Mouse (Mus musculus) spleen, embryonic (tissue): ENCODE measurements around the gene Zw10.

Experiments used
- CTCF ChIA-PET: fragments of 350-600 bp; sonication (Branson Sonifier 250); formaldehyde crosslinking; loops from one replicate; lab custom pipeline; 2022; lab: Charles Lee

Gene Zw10

DNA sequence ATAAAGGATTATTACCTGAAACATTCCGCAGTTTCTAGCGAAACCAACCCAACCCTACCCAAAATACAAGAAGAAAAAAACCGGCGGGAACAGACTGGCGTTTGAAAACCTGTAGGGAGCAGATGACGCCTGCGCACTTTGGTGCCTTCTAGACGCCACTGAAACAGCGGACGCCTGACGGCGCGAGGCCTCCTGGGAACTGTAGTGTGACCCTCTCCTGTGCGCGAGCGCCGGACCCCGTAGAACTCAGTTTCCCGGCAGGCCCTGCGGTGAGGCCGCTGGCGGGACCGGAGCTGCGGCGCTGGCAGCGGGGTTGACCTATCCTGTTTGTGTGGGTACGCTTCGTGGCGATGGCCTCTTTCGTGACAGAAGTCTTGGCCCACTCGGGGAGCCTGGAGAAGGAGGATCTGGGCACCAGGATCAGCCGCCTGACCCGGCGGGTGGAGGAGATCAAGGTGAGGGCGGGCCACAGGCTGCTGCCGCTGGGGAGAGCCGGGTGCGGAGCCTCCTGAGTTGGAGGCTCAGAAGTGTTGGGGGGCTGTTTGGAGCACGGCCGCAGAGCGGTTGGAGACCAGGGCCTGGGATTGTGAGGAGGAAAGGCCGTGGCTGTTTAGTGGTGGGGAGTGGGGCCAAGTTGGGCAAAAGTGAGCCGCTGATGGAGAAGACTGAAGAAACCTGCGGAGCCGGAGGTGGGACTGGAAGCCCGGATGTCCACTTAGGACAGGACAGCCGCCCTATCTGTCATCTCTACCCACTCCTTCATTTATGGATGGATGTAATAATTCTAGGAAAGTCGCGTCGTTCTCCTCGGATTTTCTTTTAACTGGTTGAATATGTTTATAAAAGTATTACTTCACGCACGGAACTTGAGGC is at the start of gene Zw10:
TSS of gene Zw10 (plus strand) at position 281 of the 873 bp plus-strand sequence.
- CTCF ChIA-PET: no interaction called here

DNA sequence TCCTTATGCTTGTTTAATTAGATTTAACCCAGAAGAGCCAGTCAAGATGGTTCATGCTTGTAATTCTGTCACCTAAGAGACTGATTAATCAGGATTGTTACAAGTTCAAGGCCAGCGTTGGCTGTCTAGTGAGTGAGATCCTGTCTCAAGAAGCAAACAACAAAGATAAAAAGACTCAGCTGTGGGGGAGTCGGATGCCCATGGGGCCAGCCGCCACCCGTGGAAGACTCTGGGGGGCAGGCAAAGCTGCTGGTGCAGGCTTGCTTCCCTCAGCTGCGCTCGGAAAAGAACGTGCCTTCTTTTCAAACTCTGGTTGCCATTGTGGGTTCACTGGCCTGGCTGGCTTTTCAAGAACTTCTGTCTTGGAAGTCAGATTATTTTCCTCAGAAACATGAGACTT is 39.6 kb upstream of the Zw10 start:
- CTCF ChIA-PET: no interaction called here

DNA sequence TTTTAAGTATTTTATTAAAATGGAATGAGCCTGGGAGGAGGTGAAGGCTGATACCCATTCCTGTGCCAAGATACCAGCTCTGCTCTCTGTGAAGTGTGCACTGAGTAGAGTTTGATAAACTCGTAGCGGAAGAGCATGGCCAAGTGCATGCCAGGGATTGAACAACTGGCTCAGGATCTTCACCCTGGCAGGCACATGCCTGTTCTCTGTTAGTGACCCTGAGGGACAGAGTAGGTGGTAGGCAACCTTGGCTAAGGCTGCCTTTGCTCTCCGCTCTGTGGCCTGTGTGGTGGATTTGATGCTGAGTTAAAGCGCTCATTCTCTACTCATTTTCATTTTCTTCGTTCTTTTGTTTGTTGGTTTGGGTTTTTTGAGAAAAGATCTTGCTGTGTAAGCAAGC is 34.1 kb upstream of the Zw10 start:
- CTCF ChIA-PET: no interaction called here

DNA sequence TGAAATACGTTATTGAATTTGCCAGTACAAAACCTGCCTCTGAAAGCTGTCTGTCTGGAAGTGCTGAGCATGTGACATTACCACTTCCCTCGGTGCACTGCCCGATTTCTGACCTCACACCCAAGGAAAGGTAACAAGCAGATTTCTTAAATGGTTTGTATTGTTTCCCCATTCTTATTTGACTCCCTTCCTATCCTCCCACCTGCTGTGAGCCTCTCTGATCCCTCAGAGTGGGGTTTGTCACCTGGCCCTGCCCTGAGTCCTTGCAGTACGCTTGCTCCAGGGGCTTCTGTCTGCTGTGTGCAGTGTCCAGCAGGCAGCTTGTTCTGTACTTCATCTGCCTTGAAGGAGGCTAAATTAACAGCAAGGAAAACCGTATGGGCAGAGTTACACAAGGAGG is 31.5 kb upstream of the Zw10 start:
- CTCF ChIA-PET: no interaction called here

DNA sequence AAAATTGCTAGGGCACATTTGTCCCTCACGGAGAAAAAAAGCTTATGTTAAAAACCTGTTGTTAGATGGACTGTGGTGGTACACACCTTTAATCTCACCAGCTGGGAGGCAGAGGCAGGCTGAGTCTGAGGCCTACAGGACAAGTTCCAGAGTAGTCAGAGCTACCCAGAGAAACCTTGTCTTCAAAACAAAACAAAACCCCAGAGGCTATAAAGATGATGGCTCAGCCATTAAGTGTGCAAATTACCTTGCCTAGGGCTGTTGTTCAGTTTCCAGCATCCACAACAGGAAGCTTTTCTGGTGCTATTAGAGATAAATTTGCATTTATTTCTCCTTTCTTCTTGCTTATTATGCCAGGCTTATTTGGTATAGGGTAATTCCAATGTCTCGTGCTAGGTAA is 30.9 kb upstream of the Zw10 start:
- CTCF ChIA-PET: no interaction called here

DNA sequence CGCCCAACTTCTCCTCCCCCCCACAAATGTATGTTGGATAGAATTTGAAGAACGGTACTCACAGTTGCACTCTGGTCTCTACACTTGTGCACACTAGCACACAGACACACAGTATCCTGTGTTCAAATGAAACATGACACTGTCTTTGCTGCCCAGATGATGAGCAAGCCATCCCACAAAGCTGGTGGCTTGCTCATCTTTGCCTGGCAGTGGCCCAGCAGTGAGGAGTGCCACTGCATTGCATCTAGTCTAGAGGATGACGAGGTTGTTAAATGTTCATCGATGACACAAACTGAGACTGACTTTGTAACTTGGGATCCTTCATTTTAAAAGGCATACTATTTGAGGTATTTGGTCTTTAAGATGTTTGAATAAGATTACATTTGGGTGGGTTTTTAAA is 20.6 kb upstream of the Zw10 start:
- CTCF ChIA-PET: interaction anchor here (0.7 kb wide), 1 partner anchor 74 kb away, joined by 3 read pairs; no protein-coding TSS in a partner anchor

DNA sequence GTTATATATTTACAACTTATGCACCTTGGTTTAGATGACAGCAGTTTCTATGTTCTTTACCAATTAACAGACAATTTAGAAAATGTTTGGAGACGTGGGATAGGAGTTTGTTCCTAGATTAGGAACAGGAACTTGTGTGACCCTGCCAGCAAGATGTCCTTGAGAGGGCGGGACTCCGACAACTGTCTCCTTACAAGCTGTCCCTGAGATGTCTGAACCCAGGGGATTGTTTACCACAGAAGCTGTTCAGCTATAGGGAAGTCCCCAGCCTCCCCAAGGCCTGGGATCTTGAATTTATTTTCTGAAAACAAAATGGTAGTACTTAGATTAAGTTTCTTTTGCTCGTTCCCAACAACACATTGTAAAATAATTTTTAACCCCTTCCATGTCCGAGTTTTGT is 4.5 kb upstream of the Zw10 start:
- CTCF ChIA-PET: no interaction called here

DNA sequence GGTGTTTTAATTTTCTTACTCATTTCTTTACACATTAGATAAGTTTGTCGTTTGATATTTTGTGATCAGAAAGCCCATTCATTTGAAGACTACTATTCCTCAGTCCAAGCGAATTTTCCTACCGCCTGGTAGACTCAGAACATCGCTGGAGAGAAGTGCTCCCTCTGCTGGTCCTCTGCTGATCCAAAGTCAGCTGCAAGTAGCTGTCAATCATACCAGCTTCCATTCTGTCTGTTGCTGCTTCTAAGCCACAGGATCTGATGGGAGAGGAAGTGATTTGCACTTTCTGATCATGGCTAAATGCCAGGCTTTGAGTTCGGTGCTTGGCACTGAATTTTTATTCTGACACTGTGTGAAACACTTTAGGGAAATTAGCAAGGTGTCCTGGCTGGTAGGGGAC is 4.1 kb upstream of the Zw10 start:
- CTCF ChIA-PET: no interaction called here

DNA sequence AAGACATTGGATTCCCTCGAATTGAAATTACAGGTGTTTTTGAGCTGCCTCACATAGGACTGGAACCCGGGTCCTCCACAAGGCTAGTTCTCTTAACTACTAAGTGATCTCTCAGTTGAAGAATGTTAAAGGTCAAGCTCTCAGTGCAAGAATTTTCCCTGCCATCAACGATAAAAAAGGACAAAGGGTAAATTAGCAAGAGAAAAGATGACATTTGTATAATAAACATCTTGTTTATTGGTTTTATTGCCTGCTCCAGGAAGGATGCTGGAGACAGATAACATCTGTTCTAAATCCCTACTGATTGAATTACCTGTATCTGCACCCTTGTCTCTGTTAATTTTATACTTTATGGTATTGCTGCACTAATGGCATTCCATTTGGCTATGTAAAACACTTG is 1.4 kb upstream of the Zw10 start:
- CTCF ChIA-PET: no interaction called here

DNA sequence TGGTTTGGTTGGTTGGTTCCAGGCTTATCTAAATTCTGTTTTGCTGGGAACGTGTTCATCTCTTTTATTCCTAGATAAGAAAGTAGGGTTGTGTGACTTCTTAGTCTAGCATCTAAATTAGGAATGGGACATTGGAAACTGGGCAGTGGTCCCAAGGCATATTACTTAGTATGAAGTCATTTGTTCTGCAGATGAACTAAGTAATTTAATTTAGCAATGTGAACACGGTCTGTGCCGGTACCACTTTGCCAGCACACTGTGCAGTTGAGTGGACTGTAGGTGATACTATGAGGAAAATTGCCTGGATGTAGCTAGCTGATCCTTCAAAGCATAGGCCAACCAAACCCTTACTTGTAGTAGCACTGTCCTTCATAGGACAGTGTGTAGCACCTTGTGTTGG is 21.4 kb downstream of the Zw10 start:
- CTCF ChIA-PET: no interaction called here

DNA sequence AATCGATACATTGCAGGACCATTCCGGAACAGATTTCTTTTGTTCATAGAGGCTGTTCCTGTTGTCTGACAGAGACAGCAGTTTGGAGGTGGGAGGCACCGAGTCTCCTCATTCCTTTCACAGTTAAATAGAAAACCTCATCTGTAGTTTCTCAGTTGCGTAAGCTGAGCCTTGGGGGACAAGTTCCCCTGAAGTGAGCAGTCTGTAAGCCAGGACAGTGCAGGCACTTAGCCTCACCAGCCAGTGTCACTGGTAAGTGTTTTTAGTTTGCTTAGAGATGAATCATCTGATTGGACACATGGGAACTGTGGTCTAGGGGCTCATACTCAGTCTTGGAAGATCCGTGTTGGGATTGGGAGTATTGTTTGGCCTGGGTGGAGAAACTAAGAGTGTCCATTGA is 25.7 kb downstream of the Zw10 start, which contains the start of gene Tmprss5:
TSS of gene Tmprss5 (plus strand) at position 154 of the 400 bp plus-strand sequence.
- CTCF ChIA-PET: interaction anchor here (1.1 kb wide), 1 partner anchor 408 kb away, joined by 3 read pairs; no protein-coding TSS in a partner anchor

DNA sequence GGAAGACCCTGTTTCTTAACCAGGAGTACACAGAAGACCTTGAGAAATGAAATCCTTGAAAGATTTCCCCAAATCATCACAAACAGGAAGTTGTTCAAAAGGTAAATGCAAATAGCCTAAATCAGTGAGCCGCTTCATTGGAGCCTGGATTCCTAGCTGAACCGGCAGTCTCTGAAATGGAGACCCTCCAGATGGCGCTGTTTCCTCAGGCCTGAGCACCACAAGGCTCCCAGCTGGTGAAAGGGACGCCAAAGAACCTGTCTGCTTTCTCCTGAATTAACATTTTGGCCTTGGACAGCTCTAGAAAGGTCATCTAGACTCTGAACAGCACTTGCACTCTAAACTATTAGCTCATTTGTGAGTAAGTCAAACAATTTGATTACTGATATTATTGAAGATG is 26.1 kb downstream of the Zw10 start:
- CTCF ChIA-PET: interaction anchor here (1.1 kb wide), 1 partner anchor 408 kb away, joined by 3 read pairs; no protein-coding TSS in a partner anchor

DNA sequence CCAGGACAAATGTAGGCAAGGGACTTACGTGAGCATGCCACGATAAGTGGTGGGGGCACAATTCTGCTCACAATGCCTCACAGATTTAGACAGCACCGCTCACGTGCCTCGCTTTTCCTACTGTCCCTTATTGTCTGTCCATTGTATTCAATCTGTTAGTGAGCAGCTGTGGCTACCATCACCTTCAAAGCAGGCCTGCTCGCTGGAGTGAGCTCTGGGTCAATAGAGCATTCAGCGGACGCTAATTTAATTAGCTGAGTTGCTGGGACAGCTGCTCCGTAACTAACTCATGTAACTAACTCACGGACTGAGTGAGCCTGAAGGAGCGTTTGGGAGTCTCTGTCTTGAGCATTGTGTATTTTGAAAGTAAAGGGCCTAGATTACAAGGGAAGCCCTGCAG is 31.9 kb downstream of the Zw10 start:
- CTCF ChIA-PET: no interaction called here

DNA sequence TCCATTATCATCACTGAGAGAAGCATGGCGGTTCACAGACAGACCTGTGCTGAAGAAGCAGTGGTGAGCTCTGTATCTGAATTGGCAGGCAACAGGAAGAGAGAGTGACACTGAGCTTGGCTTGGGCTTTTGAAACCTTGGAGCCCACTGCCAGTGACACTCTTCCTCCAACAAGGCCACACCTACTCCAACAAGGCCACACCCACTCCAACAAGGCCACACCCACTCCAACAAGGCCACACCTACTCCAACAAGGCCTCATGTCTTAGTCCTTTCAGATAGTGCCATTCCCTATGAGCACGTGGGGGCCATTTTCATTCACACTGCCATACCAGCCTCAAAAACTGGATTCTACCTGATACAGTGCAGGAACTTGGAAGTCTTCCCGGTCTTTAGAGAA is 43.5 kb downstream of the Zw10 start:
- CTCF ChIA-PET: no interaction called here

DNA sequence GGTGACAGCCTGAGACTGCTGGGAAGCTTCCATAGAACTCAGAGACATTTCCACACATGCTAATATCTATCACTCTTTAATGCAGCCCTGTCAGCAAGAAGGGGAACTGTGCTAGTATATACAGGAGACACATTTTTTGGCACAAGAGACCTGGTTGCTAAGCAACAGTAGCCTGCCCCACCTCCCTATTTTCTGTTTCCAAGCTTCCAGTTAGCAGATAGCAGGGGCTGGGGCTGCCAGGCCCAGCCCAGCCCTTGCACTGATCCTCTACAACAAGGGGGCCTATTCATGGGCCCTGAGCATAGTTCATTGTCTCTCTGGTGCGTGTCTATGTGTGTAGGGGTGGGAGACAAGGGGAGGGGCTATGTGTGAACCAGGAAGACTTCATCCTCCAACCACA is 46.9 kb downstream of the Zw10 start:
- CTCF ChIA-PET: no interaction called here

DNA sequence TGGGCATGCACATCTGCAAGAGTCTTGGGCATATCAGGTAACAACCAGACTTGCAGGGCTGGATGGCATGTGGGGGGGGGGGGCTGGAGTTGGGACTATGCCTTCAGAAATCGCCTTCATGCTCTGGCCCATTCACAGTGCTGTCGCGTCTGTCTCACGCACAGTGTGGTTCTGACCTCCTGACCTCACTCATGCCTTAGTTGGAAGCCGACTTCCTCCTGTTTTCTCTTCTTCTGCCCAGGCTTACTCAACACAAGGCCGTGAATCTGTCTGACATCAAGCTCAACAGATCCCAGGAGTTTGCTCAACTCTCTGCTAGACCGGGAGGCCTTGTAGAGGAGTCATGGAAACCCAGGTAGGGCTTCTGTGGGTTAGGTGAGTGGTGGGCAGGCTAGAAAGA is 53.7 kb downstream of the Zw10 start:
- CTCF ChIA-PET: no interaction called here

DNA sequence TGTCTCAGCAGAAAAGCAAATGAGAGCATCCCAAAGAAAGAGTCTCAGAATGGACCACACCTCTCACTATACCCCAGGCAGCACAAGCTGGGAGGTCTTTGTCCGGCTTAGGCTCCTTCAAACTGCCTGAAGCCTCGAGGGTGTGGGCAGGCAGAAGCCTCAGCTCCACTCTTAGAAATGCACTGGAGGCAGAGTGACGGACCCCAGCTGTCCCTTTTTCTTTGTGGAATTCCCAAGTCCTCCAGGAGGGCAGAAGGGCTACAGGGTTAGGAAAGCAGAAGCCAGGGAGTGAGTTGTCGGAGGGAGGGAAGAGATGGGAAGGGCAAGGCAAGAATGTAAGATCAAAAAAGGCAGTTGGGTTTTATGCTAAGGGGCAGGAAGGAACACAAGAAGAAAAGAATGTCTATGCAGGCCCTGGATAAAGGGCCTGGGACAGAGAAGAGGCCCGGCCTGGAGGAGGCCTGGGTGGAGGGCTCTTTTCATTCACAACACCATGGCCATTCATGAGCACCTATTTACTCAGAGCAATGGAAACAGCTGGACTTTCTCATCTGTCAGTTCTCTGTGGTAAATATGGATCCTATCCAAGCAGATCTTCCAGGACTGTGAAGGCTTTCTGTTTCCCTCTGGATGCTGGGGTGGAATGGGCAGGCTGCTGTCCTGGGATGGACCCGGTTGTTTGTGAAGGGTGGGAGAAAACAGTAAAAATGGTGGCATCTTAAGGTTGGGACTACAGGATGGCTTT is 55.2 kb downstream of the Zw10 start:
- CTCF ChIA-PET: no interaction called here

DNA sequence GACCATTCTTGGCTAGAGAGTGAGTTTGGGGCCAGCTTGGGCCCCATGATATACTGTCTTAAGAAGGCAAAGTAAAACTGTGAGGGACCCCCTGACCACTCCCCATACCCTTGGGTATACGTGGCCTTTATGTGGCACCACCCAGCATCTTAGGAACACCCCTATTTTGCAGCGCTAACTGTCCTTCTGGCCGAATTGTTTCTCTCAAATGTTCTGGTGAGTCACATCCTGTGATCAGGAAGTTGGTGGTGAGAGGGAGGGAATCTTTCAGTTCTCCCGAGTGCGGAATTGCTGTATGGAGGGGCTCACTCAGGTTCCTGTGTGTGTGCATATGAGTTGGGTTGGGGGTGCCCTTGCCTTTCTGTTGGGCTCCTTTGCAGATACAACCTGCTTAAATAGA is 55.9 kb downstream of the Zw10 start:
- CTCF ChIA-PET: no interaction called here

DNA sequence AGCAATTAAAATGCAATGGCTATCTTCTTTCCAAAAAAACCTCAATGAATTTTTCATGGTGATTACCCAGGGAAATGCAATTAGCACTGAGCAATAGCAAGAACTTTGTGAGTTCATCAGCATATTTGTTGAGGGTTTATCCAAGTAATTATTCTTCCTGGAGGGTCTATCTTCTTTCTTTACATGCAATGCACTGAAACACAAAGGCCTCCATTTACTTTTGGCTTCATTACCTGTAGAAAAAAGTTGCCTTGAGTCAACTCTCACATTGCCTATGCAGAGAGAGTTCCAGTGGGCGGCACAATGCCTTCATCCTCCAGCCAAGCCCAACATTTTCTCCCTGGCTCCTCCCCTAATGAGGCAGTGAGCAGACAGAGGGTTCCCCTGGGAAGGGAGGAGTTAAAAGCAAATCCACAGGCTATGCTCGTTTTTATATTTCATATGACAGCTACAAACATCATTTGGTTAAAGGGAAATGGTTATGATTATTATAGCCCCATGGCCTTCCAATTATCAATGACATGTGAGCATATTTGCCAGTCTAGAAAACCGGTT is 62.9 kb downstream of the Zw10 start:
- CTCF ChIA-PET: no interaction called here

DNA sequence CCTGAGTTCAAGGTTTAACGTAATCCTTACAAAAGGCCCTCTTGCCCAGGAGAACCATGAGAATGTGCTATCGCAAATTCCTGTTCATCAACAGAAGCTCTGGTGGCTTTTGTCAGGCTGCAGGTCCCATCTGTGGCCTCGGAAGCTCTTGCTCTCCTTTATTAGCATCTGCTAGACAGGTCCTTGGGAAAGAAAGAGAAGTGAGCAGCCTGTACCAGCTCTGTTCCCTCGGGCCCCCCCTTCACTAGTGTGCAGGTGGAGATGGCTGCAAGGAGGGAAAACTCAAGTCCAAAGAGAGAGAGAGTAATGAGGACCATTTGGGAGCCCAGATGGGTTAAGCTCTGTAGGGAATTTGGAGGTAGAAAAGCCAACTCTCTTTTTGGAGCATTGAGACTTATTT is 64.3 kb downstream of the Zw10 start:
- CTCF ChIA-PET: no interaction called here

DNA sequence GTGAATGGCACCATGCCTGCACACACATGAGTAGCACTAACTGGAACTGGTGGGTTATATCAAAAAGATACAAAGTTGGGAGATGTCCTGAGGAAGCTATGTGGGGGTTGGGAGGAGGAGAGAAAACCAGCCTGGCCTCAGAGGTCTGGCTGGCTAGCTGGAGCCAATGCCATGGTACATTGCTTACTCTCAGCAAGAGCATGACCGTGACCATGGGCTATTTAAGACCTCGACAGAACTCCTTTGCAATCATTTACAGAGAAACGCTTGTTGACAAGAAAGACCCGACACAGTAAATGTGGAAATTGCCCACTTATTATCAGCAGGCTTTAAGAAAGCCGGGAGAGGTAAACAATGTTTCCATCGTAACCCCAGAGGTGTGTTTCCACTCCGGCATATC is 70.3 kb downstream of the Zw10 start:
- CTCF ChIA-PET: no interaction called here
